Mouse (Mus musculus) C2C12 (cell line): ENCODE results near the gene Nrxn3.

Experiments
- CEBPB ChIP-seq: IDR thresholded peaks from one replicate; pipeline ENCODE4 v1.6.1; 2011; ENCODE audit warnings: low read depth, mild to moderate bottlenecking, control low read depth, moderate library complexity
- CTCF ChIP-seq: IDR thresholded peaks from one replicate; pipeline ENCODE4 v1.5.1; 2011; ENCODE audit not compliant: control insufficient read depth, insufficient read depth, insufficient read length
- MAX ChIP-seq: IDR thresholded peaks from one replicate; pipeline ENCODE4 v1.6.1; 2011; ENCODE audit warnings: mild to moderate bottlenecking, control low read depth
- USF1 ChIP-seq: IDR thresholded peaks from one replicate; pipeline ENCODE4 v1.6.1; 2011; ENCODE audit warnings: low read depth, mild to moderate bottlenecking, control low read depth, moderate library complexity

GRCm38 (mm10) chr12:90061312-90061711 is 1338.6 kb downstream of the Nrxn3 start:
- TF ChIP-seq CTCF, result no peak
- TF ChIP-seq USF1, result no peak
- TF ChIP-seq CEBPB, result no peak
- TF ChIP-seq MAX, result no peak
